Mouse (Mus musculus): ENCODE results near the gene Lactb. TPM values are rescaled to one million over a fixed set of nuclear protein-coding genes. Genes with fewer than 3 reads are reported as not detected.

Lactb gene
- total and polyA plus RNA-seq, 3 experiments = 14.6 to 29.4 (median 23.7) TPM

- peak; percentile 37 for DNase-seq (ENCODE audit: extremely low read depth)
- Histone ChIP-seq H3K27ac (ENCODE audit: insufficient read depth, low read depth) (no peak overlapping the region), H3K9ac (ENCODE audit: insufficient read depth, low read depth) (no peak overlapping the region), H3K4me3 (replicated peaks in 1 of 3; ENCODE audit: low read depth in 2 of 3, low read length in 2 of 3, poor library complexity in 1 of 3) (no peak overlapping the region), H3K4me2 (ENCODE audit: insufficient read depth, low read depth, poor library complexity, severe bottlenecking) (no peak overlapping the region), H3K9me3 (replicated peaks; ENCODE audit: low read length) (no peaks in the 10 kb centered on the region), H3K4me1 (ENCODE audit: control insufficient read depth in 1 of 2, insufficient read depth in 2 of 2) (peaks cover 11 to 54% of the 10 kb centered on the region in 2 experiments; a peak in 3 of 4 replicates), H3K79me2 (replicated peaks; ENCODE audit: control insufficient read depth, extremely low read depth, insufficient read depth, poor library complexity, severe bottlenecking) (no peaks in the 10 kb centered on the region), H3K36me3 (replicated peaks in 1 of 2; ENCODE audit: control insufficient read depth in 1 of 2, insufficient read depth in 1 of 2, low read length in 1 of 2) (peaks cover 0 to 2% of the 10 kb centered on the region in 2 experiments), H3K27me3 (replicated peaks) (no peaks in the 10 kb centered on the region)
- dilution Hi-C loops (cut with MboI; ENCODE audit: extremely low pct_ligation_motif_present, extremely low pct_unique_long_range_greater_than_20kb, low sequenced_read_pairs) = no loop called here
- in situ Hi-C loops (cut with MboI; ENCODE audit: low pct_ligation_motif_present, low pct_unique_long_range_greater_than_20kb, low sequenced_read_pairs) = loop anchor here (25.0 kb wide), 1 partner anchor 466 kb away; the partner anchor contains the start of gene Fbxl22
- TF ChIP-seq RAD21 (IDR thresholded peaks at IDR 0.05; ENCODE audit: low read depth, low read length) = no peak
- TF ChIP-seq CTCF (conservative IDR thresholded peaks at IDR 0.05 in 1 of 2, IDR thresholded peaks at IDR 0.05 in 1 of 2; ENCODE audit: low read depth in 2 of 2, low read length in 2 of 2) = peak in 1 of 2 experiments; percentile 4; a peak in 1 of 4 replicates
Measured at GRCm38 (mm10) chr9:66978468-66978867, 3.2 kb upstream of the Lactb start.

GRCm38 (mm10) chr9:66977982-66978381 is 2.7 kb upstream of the Lactb start:
- H3K4me2 ChIP-seq (ENCODE audit: insufficient read depth, low read depth, poor library complexity, severe bottlenecking) = peak overlapping the region; percentile 26; the same call in 1 of the 2 replicates
- no peak overlapping the region for H3K4me3 ChIP-seq (replicated peaks in 1 of 3; ENCODE audit: low read depth in 2 of 3, low read length in 2 of 3, poor library complexity in 1 of 3)
- H3K79me2 ChIP-seq (replicated peaks; ENCODE audit: control insufficient read depth, extremely low read depth, insufficient read depth, poor library complexity, severe bottlenecking) = no peaks in the 10 kb centered on the region
- no peak overlapping the region for H3K27ac ChIP-seq (ENCODE audit: insufficient read depth, low read depth)
- DNase-seq (ENCODE audit: extremely low read depth) = peak; percentile 51
- dilution Hi-C loops (cut with MboI; ENCODE audit: extremely low pct_ligation_motif_present, extremely low pct_unique_long_range_greater_than_20kb, low sequenced_read_pairs) (no loop called here), in situ Hi-C loops (cut with MboI; ENCODE audit: low pct_ligation_motif_present, low pct_unique_long_range_greater_than_20kb, low sequenced_read_pairs) (loop anchor here (25.0 kb wide), 1 partner anchor 466 kb away; the partner anchor contains the start of gene Fbxl22)
- H3K36me3 ChIP-seq (replicated peaks in 1 of 2; ENCODE audit: control insufficient read depth in 1 of 2, insufficient read depth in 1 of 2, low read length in 1 of 2) = peaks cover 0 to 2% of the 10 kb centered on the region in 2 experiments
- no peak for TF ChIP-seq USF2 (conservative IDR thresholded peaks at IDR 0.05; ENCODE audit: low read depth, low read length)
- TF ChIP-seq PAX5 (IDR thresholded peaks at IDR 0.05; ENCODE audit: low read length) = no peak
- TF ChIP-seq BHLHE40 (IDR thresholded peaks at IDR 0.05; ENCODE audit: low read depth, low read length) = peak; percentile 58; the same call in 1 of the 2 replicates
- no peak for TF ChIP-seq JUN (IDR thresholded peaks at IDR 0.05; ENCODE audit: insufficient read depth, low read depth, low read length)
- TF ChIP-seq ELF1 (IDR thresholded peaks at IDR 0.05; ENCODE audit: low read depth, low read length) = 0 out of 2 replicates have a peak, but pooled peaks have one; percentile 12
- TF ChIP-seq USF1 (IDR thresholded peaks at IDR 0.05; ENCODE audit: low read depth, low read length) = no peak
- no peak for TF ChIP-seq CHD2 (IDR thresholded peaks at IDR 0.05; ENCODE audit: low read length)
- TF ChIP-seq EP300 (IDR thresholded peaks at IDR 0.05; ENCODE audit: low read length) = peak; percentile 90
- TF ChIP-seq TCF12 (IDR thresholded peaks at IDR 0.05; ENCODE audit: low read depth, low read length) = peak; percentile 29; the same call in 1 of the 2 replicates
- peak; percentile 95 for TF ChIP-seq IRF4 (IDR thresholded peaks at IDR 0.05; ENCODE audit: low read depth, low read length)
- TF ChIP-seq ETS1 (conservative IDR thresholded peaks at IDR 0.05; ENCODE audit: low read depth, low read length) = peak; percentile 46; the same call in 1 of the 2 replicates
- TF ChIP-seq ZKSCAN1 (IDR thresholded peaks at IDR 0.05; ENCODE audit: borderline replicate concordance, low read depth, low read length) = no peak
- TF ChIP-seq GABPA (IDR thresholded peaks at IDR 0.05; ENCODE audit: insufficient replicate concordance, low read depth, low read length) = no peak
- no peak for TF ChIP-seq MAFK (IDR thresholded peaks at IDR 0.05; ENCODE audit: insufficient replicate concordance, low read length)
- no peak for TF ChIP-seq RCOR1 (conservative IDR thresholded peaks at IDR 0.05; ENCODE audit: low read depth, low read length)
- TF ChIP-seq ZNF384 (IDR thresholded peaks at IDR 0.05; ENCODE audit: low read depth, low read length) = peak; percentile 94
- peaks cover 11 to 54% of the 10 kb centered on the region in 2 experiments; a peak in 3 of 4 replicates for H3K4me1 ChIP-seq (ENCODE audit: control insufficient read depth in 1 of 2, insufficient read depth in 2 of 2)
- H3K27me3 ChIP-seq (replicated peaks) = no peaks in the 10 kb centered on the region
- no peaks in the 10 kb centered on the region for H3K9me3 ChIP-seq (replicated peaks; ENCODE audit: low read length)
- H3K9ac ChIP-seq (ENCODE audit: insufficient read depth, low read depth) = no peak overlapping the region

Data from CH12.LX (cell line).